Mouse (Mus musculus) C2C12 (cell line): ENCODE results near the gene Tpcn2.

ENCODE experiments used
- CTCF ChIP-seq: IDR thresholded peaks from one replicate; pipeline ENCODE4 v1.5.1; 2011; ENCODE audit not compliant: control insufficient read depth, insufficient read depth, insufficient read length
- MAX ChIP-seq: IDR thresholded peaks from one replicate; pipeline ENCODE4 v1.6.1; 2011; ENCODE audit warnings: mild to moderate bottlenecking, control low read depth
- MYOD1 ChIP-seq: IDR thresholded peaks from one replicate; pipeline ENCODE4 v1.6.1; 2011; ENCODE audit warnings: low read depth; ENCODE audit not compliant: control insufficient read depth, insufficient read length
- MYOG ChIP-seq: IDR thresholded peaks from one replicate; pipeline ENCODE4 v1.6.1; 2011; ENCODE audit not compliant: control insufficient read depth, insufficient read length; ENCODE audit errors: extremely low read depth
- USF1 ChIP-seq: IDR thresholded peaks from one replicate; pipeline ENCODE4 v1.6.1; 2011; ENCODE audit warnings: low read depth, mild to moderate bottlenecking, control low read depth, moderate library complexity

GRCm38 (mm10) chr7:145291847-145292246 lies 8.0 kb upstream of the Tpcn2 start:
- TF ChIP-seq CTCF (no peak), MYOG (no peak), MAX (no peak), USF1 (no peak), MYOD1 (no peak)
